Mouse (Mus musculus) right cerebral cortex, postnatal 25 days (tissue): ENCODE results near the gene Jam3.

ENCODE experiments used
- DNase-seq: peaks from one replicate; pipeline ENCODE4 v3.0.0; 2022

Jam3 gene

GRCm38 (mm10) chr9:27154763-27155530 is at the start of gene Jam3:
Gene Jam3, minus strand, starts transcription at chr9:27155421.
- peak; percentile 94 for DNase-seq

DNA sequence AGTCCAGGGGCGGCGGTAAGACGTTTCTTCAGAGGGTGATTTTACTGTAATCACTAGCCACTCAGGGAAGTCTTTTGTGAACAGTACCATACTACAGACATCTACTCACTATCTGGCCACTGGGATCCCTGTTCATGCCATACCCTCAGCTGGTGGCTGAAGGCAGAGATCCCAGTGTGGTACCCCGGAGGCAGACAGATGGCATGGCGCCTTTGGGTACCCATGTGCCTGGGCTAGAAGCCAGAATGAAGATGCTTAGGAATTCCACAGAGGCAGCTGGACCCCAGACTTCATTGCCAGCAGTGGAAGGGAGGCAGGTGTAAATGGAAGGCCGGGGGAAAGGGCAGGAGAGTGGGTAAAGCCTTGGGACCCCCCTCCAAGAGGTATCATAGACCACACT is 49.0 kb upstream of the Jam3 start:
- DNase-seq, result no peak

GRCm38 (mm10) chr9:27203134-27203533 is 47.9 kb upstream of the Jam3 start:
- DNase-seq, result peak; percentile 71

DNA sequence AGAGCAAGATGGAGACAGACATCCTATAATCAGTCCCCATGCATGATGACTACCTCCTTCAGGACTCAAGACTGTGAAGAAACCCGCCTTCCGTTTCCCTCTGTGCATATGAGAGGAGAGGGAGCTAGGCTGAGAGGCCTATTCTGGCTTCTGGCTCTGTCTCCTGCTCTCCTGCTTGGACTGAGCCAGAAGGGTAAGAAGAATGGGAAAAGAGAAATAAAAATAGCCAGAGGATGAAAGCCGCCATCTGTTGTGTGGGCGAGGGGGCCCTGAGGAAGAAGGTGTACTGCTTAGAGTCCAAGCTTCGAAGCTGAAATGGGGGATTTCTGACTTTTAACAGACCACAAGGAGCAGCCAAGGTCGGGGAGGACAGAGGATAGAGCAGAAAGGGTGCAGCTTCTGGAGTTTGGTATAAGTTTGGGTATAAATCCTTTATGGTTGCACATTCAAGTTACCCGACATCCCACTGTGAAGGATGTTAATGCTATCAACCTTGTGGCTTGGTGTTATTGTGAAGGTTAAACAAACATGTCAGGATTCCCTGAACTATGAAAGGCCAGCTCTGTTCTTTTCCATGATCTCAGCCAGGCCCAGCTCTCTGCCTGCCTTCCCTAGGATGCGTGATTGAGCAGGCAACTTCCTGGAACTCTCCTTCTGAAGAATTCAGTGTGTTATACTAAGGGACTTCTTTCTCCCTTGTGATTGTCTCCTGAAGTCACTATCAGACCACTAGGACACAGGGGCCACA is 46.4 kb upstream of the Jam3 start:
- no peak for DNase-seq

GRCm38 (mm10) chr9:27193592-27194080 is 38.4 kb upstream of the Jam3 start:
- peak; percentile 66 for DNase-seq

DNA sequence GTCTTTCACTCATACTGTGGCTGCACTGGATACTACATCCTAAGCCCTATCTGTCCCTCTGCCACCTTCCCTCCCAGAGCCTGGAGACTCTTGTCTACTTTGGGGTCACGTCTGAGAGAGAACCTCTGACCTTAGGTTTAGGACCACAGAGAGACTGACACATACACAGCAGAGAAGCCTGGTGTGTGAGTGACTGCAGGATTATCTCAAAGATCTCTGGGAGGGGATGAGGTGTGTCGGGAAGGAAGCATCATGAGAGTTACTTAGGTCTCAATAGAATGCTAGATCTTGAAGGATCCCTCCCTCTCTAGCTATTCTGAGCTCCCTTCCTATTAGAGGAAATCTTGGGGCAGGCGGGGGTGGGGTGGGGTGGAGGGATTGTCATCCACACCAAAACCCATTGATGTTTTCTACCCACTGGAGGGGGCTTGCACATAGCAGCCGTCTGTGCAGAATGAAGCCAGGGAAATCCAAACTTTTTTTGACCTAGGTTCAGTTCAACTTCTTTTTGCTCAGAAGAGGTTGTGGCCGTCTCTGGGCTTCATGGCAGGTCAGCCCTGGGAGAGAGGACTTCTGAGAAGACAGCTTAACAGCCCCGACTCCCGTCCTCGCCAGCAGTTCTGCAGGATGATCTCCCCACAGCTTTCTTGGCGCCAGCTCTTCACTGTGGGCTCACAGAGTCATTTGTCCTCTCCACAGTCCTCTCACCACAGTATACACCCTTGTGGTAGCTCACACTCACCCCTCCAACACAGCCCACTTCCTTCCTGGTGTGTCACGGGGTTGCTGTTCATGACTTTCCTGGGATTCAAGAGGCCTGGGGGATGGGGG is 37.8 kb upstream of the Jam3 start:
- no peak for DNase-seq

- peak; percentile 88 for DNase-seq
Observed at GRCm38 (mm10) chr9:27192001-27192760, 37.0 kb upstream of the Jam3 start.

DNA sequence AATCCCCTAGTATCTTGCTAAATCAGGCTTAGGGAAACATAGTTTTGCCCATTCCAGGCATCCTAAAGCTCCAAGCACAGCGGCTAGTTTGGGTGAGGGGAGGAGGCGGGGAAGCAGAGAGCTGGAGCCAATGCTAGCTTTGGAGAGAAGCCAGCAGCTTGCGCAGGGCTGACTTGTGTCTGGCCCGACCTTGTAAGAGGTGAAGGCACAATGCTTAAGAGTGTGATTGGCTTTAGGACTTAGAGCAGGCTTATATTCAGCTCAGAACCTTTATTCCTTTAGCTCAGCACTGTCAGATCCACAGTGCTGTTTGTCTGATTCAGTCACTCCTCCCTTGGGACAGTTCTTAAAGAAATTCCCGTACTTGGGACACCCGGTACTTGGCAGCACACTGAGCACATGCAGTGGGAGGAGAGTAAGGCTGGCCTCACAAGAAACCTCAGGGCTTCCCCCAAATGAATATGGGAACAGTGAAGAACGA is 36.3 kb upstream of the Jam3 start:
- DNase-seq, result no peak

GRCm38 (mm10) chr9:27190461-27190860 is 35.2 kb upstream of the Jam3 start:
- no peak for DNase-seq

GRCm38 (mm10) chr9:27189306-27189705 is 34.1 kb upstream of the Jam3 start:
- no peak for DNase-seq

GRCm38 (mm10) chr9:27188677-27189241 is 33.5 kb upstream of the Jam3 start:
- no peak for DNase-seq

GRCm38 (mm10) chr9:27185820-27186219 is 30.6 kb upstream of the Jam3 start:
- no peak for DNase-seq

GRCm38 (mm10) chr9:27182087-27182486 is 26.9 kb upstream of the Jam3 start:
- DNase-seq, result no peak

GRCm38 (mm10) chr9:27180492-27180891 is 25.3 kb upstream of the Jam3 start:
- no peak for DNase-seq

DNA sequence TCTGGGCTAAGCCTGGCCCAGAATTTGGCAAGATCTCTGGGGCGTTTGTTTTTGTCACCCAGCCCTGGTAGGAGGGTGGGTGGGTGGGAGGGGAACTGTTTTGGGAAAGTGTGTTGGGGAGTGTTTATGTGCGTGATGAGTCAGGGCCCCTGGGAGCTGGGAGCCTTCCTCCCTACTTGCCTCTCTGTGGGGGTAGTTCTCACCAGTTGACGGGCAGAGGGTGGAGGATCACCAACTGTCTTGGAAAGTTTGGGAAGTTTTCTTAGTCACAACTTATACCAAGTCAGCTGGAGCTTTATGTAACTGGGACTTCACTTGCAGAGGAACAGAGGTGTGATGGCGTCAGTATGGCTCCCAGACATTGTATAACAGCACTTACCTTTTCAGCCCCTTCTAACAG is 23.7 kb upstream of the Jam3 start:
- no peak for DNase-seq

- DNase-seq, result no peak
Observed at GRCm38 (mm10) chr9:27176154-27176553, 20.9 kb upstream of the Jam3 start.

- DNase-seq, result no peak
Observed at GRCm38 (mm10) chr9:27175682-27176081, 20.5 kb upstream of the Jam3 start.

DNA sequence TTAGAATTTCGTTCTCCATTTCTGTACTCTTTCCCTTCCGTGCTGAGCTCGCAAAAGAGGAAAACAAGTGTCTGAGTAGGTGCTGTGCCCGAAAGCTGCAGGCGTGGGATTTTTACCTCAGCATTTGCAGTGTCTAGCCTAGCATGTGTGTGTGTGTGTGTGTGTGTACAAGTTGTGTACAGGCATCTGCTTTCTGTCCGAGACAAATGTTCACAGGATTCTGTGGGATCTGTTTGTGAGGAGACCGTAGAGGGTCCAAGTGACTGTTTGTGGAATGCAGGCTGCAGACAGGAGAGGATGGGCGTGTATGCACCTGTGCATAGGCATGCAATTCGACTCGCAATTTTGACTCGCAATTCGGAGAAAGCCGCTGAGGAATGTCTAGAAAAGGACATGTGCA is 20.0 kb upstream of the Jam3 start:
- no peak for DNase-seq

- no peak for DNase-seq
Observed at GRCm38 (mm10) chr9:27174079-27174478, 18.9 kb upstream of the Jam3 start.

DNA sequence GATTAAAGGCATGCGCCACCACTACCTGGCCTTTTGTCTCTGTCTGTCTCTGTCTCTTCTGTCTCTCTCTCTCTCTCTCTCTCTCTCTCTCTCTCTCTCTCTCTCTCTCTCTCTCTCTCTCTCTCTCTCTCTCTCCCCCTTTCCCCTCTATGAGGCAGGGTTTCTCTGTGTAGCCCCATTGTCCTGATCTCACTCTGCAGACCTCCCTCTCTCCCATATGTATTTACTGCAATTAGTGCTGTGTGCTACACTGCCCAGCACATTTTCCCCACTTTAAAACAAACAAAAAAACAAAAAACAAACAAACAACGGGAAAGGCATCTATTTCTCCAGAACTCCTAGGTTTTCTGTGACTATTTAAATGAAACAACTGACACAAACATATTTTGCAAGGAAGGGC is 18.4 kb upstream of the Jam3 start:
- no peak for DNase-seq

DNA sequence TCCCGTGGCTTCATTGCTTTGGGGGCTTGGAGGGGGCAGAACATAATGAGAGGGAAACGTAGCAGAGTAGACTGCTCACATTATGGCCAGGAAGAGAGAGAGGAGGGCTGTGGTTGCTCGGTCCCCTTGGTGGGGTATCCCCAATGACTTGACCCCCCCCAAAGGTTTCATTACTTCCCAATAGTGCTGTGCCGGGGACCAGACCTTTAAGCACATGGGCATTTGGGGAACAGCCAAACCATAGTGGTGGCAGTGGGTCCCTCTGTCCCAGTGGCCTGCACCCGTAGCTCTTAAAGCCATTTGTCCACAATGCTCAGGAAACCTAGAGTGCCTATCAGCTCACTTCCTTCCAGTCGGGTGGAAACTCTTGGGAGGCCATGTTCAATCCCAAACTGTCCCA is 17.6 kb upstream of the Jam3 start:
- no peak for DNase-seq

GRCm38 (mm10) chr9:27170726-27171125 is 15.5 kb upstream of the Jam3 start:
- DNase-seq, result no peak
